In genomic region chr12:113119516-113120410, GRCm38 (mm10) we compare ENCODE assay signal across 8 mouse cellular contexts. TPM values are rescaled to one million over a fixed set of nuclear protein-coding genes. Genes with fewer than 3 reads are reported as not detected.
A peak's percentile ranks its signal among the peaks of the same experiment; 100 is the strongest.
DNase-seq lines count a peak whose midpoint lies in the region; ATAC-seq and TF ChIP-seq lines count a peak whose summit lies in the region.

No protein-coding gene starts in this region.

- H3K79me2 ChIP-seq in heart, adult 2 months (replicated peaks; ENCODE audit: control insufficient read depth, insufficient read depth, low read length), result peaks cover under 1% of the 10 kb centered on the region; the same call in 1 of the 2 replicates

- H3K36me3 ChIP-seq in heart, adult 2 months (ENCODE audit: control insufficient read depth, insufficient read depth, low read length), result no peaks in the 10 kb centered on the region
- H3K36me3 ChIP-seq in limb, embryonic 14.5 days (ENCODE audit: control insufficient read depth, insufficient read depth, low read length), result peaks cover 94% of the 10 kb centered on the region
- peaks cover 29% of the 10 kb centered on the region for H3K36me3 ChIP-seq in midbrain, embryonic 15.5 days (replicated peaks)
- H3K36me3 ChIP-seq in splenic B cell, adult 2 months (ENCODE audit: control insufficient read depth, insufficient read depth, low read length, poor library complexity, severe bottlenecking), result no peaks in the 10 kb centered on the region; the same call in none of the 2 replicates

- 83% methylated on average over 20 of the region's 20 CpGs for WGBS in heart, adult 2 months
- WGBS in limb, embryonic 14.5 days, result 87% methylated on average over 20 of the region's 20 CpGs
- WGBS in midbrain, embryonic 15.5 days, result 84% methylated on average over 20 of the region's 20 CpGs

- H3K9me3 ChIP-seq in limb, embryonic 14.5 days (ENCODE audit: control insufficient read depth, low read length), result no peaks in the 10 kb centered on the region
- no peaks in the 10 kb centered on the region for H3K9me3 ChIP-seq in midbrain, embryonic 15.5 days

- intact Hi-C loops in heart, adult 2 months (cut with DNase I), result loop anchor here (1.0 to 2.0 kb wide), 2 partner anchors 19 to 37 kb away; partner anchors contain the start of gene Tedc1

- no peak overlapping the region for H3K4me3 ChIP-seq in heart, adult 2 months
- no peak overlapping the region for H3K4me3 ChIP-seq in limb, embryonic 14.5 days (replicated peaks; ENCODE audit: low read length)
- no peak overlapping the region for H3K4me3 ChIP-seq in midbrain, embryonic 15.5 days

- 0 out of 2 replicates have a peak, but pooled peaks have one; percentile 64 for ATAC-seq in limb, embryonic 14.5 days (ENCODE audit: low FRiP score, low read depth)
- ATAC-seq in midbrain, embryonic 15.5 days (replicated peaks), result peak; percentile 55

- peak; percentile 98 for TF ChIP-seq CTCF in heart, adult 2 months (IDR thresholded peaks at IDR 0.05)

- no peaks in the 10 kb centered on the region for H3K27me3 ChIP-seq in heart, adult 2 months (ENCODE audit: control insufficient read depth, insufficient read depth, low read length)
- H3K27me3 ChIP-seq in limb, embryonic 14.5 days (ENCODE audit: control insufficient read depth, insufficient read depth, low read length), result no peaks in the 10 kb centered on the region
- H3K27me3 ChIP-seq in midbrain, embryonic 15.5 days (replicated peaks), result no peaks in the 10 kb centered on the region
- no peaks in the 10 kb centered on the region for H3K27me3 ChIP-seq in splenic B cell, adult 2 months (ENCODE audit: control insufficient read depth, insufficient read depth, low read length, poor library complexity, severe bottlenecking)

- DNase-seq in CD4-positive helper T cell, adult 2 months (ENCODE audit: low read depth, low spot score), result peak; percentile 64
- DNase-seq in adrenal gland, adult 8-10 months, result peak; percentile 61
- peak; percentile 70 for DNase-seq in embryo, embryonic 9.5 days (ENCODE audit: extremely low spot score)
- DNase-seq in heart, adult 2 months, result peak; percentile 83 to 88
- peak; percentile 85 for DNase-seq in kidney, adult 18-20 months
- peak; percentile 77 for DNase-seq in limb, embryonic 14.5 days (ENCODE audit: low spot score)
- DNase-seq in splenic B cell, adult 2 months (ENCODE audit: low read depth, low spot score), result peak; percentile 81

- no peak for TF ChIP-seq POLR2A in heart, adult 2 months (IDR thresholded peaks at IDR 0.05; ENCODE audit: insufficient read depth, low read depth, low read length)
- TF ChIP-seq POLR2A in limb, embryonic 14.5 days (IDR thresholded peaks at IDR 0.05; ENCODE audit: borderline replicate concordance, extremely low read depth, insufficient read depth, insufficient read length), result no peak

- H3K4me1 ChIP-seq in heart, adult 2 months (ENCODE audit: control insufficient read depth, insufficient read depth, low read length), result peaks cover 1% of the 10 kb centered on the region
- H3K4me1 ChIP-seq in limb, embryonic 14.5 days (ENCODE audit: control insufficient read depth, insufficient read depth, low read length), result no peaks in the 10 kb centered on the region
- H3K4me1 ChIP-seq in midbrain, embryonic 15.5 days, result no peaks in the 10 kb centered on the region

- H3K9ac ChIP-seq in heart, adult 2 months (ENCODE audit: low read depth, low read length), result no peak overlapping the region
- H3K9ac ChIP-seq in limb, embryonic 14.5 days (ENCODE audit: low read depth, low read length, severe bottlenecking), result no peak overlapping the region
- no peak overlapping the region for H3K9ac ChIP-seq in midbrain, embryonic 15.5 days

- no peak overlapping the region; the same call in 1 of the 2 replicates for H3K27ac ChIP-seq in heart, adult 2 months
- H3K27ac ChIP-seq in limb, embryonic 14.5 days (replicated peaks; ENCODE audit: low read depth, low read length), result no peak overlapping the region
- H3K27ac ChIP-seq in midbrain, embryonic 15.5 days, result no peak overlapping the region

- no peak overlapping the region for H3K4me2 ChIP-seq in limb, embryonic 14.5 days (replicated peaks; ENCODE audit: low read depth, low read length, severe bottlenecking)
- no peak overlapping the region for H3K4me2 ChIP-seq in midbrain, embryonic 15.5 days

- peak; percentile 89 for TF ChIP-seq EP300 in heart, adult 2 months (IDR thresholded peaks at IDR 0.05; ENCODE audit: insufficient read depth, low read depth, low read length)

RNA-seq across cellular contexts. Expression of gene Crip2, which starts 20.3 kb away (rescaled TPM):
- 10 to 100 TPM; 46.7 to 65.5 (median 58.4) TPM for total RNA-seq in adrenal gland, adult 8-10 months (2022)
- total RNA-seq in heart, adult 2 months (2021), result 1,000 to 10,000 TPM; 1,390 to 1,660 TPM
- polyA plus RNA-seq in heart, adult 2 months (2012; rRNA removed), result 3,159 and 3,188 TPM in 2 replicates
- 91.4 and 102 TPM in 2 replicates for polyA plus RNA-seq in limb, embryonic 14.5 days (2012; rRNA removed)
- polyA plus RNA-seq in limb, embryonic 14.5 days (2014; fragmentation: Nextera tagmentation; extraction: Ambion mirVana), result 89.9 and 99.1 TPM in 2 replicates
- polyA plus RNA-seq in midbrain, embryonic 15.5 days (2015; fragmentation: Nextera tagmentation; extraction: Ambion mirVana), result 370 and 393 TPM in 2 replicates

RNA-seq across cellular contexts. Expression of gene Mta1, which starts 21.7 kb away (rescaled TPM):
- total RNA-seq in adrenal gland, adult 8-10 months (2022), result 10 to 100 TPM; 81.8 to 92.8 (median 86.8) TPM
- total RNA-seq in heart, adult 2 months (2021), result 10 to 100 TPM; 44.8 to 54.8 TPM
- polyA plus RNA-seq in heart, adult 2 months (2012; rRNA removed), result 35.4 and 42.4 TPM in 2 replicates
- 126 and 161 TPM in 2 replicates for polyA plus RNA-seq in limb, embryonic 14.5 days (2012; rRNA removed)
- 21.1 and 25.0 TPM in 2 replicates for polyA plus RNA-seq in limb, embryonic 14.5 days (2014; fragmentation: Nextera tagmentation; extraction: Ambion mirVana)
- polyA plus RNA-seq in midbrain, embryonic 15.5 days (2015; fragmentation: Nextera tagmentation; extraction: Ambion mirVana), result 17.2 and 18.1 TPM in 2 replicates

RNA-seq across cellular contexts. Expression of gene Crip1, which starts 26.4 kb away (rescaled TPM):
- 10 to 100 TPM; 55.3 to 90.7 (median 59.7) TPM for total RNA-seq in adrenal gland, adult 8-10 months (2022)
- 100 to 1,000 TPM; 194 to 200 TPM for total RNA-seq in heart, adult 2 months (2021)
- 429 and 531 TPM in 2 replicates for polyA plus RNA-seq in heart, adult 2 months (2012; rRNA removed)
- polyA plus RNA-seq in limb, embryonic 14.5 days (2012; rRNA removed), result 387 and 403 TPM in 2 replicates
- 344 and 469 TPM in 2 replicates for polyA plus RNA-seq in limb, embryonic 14.5 days (2014; fragmentation: Nextera tagmentation; extraction: Ambion mirVana)
- polyA plus RNA-seq in midbrain, embryonic 15.5 days (2015; fragmentation: Nextera tagmentation; extraction: Ambion mirVana), result 23.7 and 27.3 TPM in 2 replicates

RNA-seq across cellular contexts. Expression of gene Tedc1, which starts 36.5 kb away (rescaled TPM):
- total RNA-seq in adrenal gland, adult 8-10 months (2022), result 1 to 10 TPM in 3 of 4 experiments, under 1 TPM in 1; 0.87 to 1.8 (median 1.5) TPM
- under 1 TPM; 0.34 to 0.52 TPM for total RNA-seq in heart, adult 2 months (2021)
- polyA plus RNA-seq in heart, adult 2 months (2012; rRNA removed), result 0.45 and 0.67 TPM in 2 replicates
- 30.8 and 36.8 TPM in 2 replicates for polyA plus RNA-seq in limb, embryonic 14.5 days (2012; rRNA removed)
- polyA plus RNA-seq in limb, embryonic 14.5 days (2014; fragmentation: Nextera tagmentation; extraction: Ambion mirVana), result 19.5 and 22.6 TPM in 2 replicates
- 12.7 and 16.3 TPM in 2 replicates for polyA plus RNA-seq in midbrain, embryonic 15.5 days (2015; fragmentation: Nextera tagmentation; extraction: Ambion mirVana)

RNA-seq across cellular contexts. Expression of gene Tex22, which starts 45.5 kb away (rescaled TPM):
- total RNA-seq in adrenal gland, adult 8-10 months (2022), result under 1 TPM in 3 of 4 experiments, not detected in 1; 0.38 to 0.65 (median 0.62) TPM
- total RNA-seq in heart, adult 2 months (2021), result under 1 TPM; 0.21 to 0.27 TPM
- 0.50 TPM in 1 of 2 replicates, not detected in the other for polyA plus RNA-seq in heart, adult 2 months (2012; rRNA removed)
- polyA plus RNA-seq in limb, embryonic 14.5 days (2012; rRNA removed), result 0.13 and 0.28 TPM in 2 replicates
- polyA plus RNA-seq in limb, embryonic 14.5 days (2014; fragmentation: Nextera tagmentation; extraction: Ambion mirVana), result not detected in 2 replicates
- polyA plus RNA-seq in midbrain, embryonic 15.5 days (2015; fragmentation: Nextera tagmentation; extraction: Ambion mirVana), result 0.40 TPM in 1 of 2 replicates, not detected in the other

Comparison
In these comparisons a context has a peak if more than half of its experiments do, and no peak if none do; other contexts are left out.
1. RNA of gene Crip1, which starts 26.4 kb away (polyA plus RNA-seq): 344 to 469 TPM in limb, embryonic 14.5 days and 429 to 531 TPM in heart, adult 2 months; 23.7 to 27.3 TPM in midbrain, embryonic 15.5 days; every median in the first group is over 10 times any median in the second.
2. Peak in every context shown above with its lines, with median percentiles within 50 percentile points of each other: DNase-seq.